Mouse (Mus musculus) liver, adult 2 months (tissue): ENCODE results near the gene Ginm1.

Experiments used
- CTCF ChIP-seq: fragments of 200-500 bp; IDR thresholded peaks from 2 replicates; pipeline ENCODE4 v1.5.1; 2011; ENCODE audit warnings: low read depth, low read length, control low read depth
- POLR2A ChIP-seq: fragments of 200-500 bp; IDR thresholded peaks from 2 replicates; pipeline ENCODE4 v1.6.1; 2011; ENCODE audit warnings: low read length, control low read depth; ENCODE audit not compliant: insufficient read depth; ENCODE audit errors: extremely low read depth

DNA sequence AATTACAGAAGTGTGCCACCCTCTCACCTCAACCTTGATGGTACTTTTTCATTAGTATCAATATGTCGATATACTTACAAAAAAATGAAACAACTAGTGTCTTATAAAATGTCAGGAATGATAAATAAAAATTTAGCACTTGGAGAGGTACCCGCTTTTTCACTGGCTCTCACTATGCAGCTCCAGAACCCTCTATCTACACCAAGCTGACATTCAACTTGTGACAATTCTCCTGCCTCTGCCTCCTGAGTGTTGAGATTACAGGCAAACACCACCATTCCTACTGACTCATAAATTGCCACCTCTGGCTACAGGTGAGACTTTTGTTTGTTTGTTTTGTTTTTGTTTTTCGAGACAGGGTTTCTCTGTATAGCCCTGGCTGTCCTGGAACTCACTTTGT, 11.4 kb downstream of the Ginm1 start:
- TF ChIP-seq CTCF (no peak), POLR2A (no peak)
